Comparison of ENCODE assay signal across 8 mouse cellular contexts in genomic region chr5:118294086-118294864, GRCm38 (mm10). TPM values are rescaled to one million over a fixed set of nuclear protein-coding genes. Genes with fewer than 3 reads are reported as not detected.
DNase-seq lines count a peak whose midpoint lies in the region; ATAC-seq lines count a peak whose summit lies in the region.

No protein-coding gene starts in this region.

- H3K4me3 ChIP-seq in midbrain, embryonic 10.5 days, result no peak overlapping the region
- H3K4me3 ChIP-seq in midbrain, embryonic 11.5 days (ENCODE audit: low read depth, low read length), result no peak overlapping the region
- H3K4me3 ChIP-seq in embryonic facial prominence, embryonic 14.5 days (ENCODE audit: low read depth, low read length), result peak overlapping the region; percentile 18
- no peak overlapping the region for H3K4me3 ChIP-seq in midbrain, embryonic 14.5 days (replicated peaks; ENCODE audit: low read depth, low read length)

- H3K4me2 ChIP-seq in midbrain, embryonic 11.5 days, result no peak overlapping the region
- H3K4me2 ChIP-seq in embryonic facial prominence, embryonic 14.5 days (ENCODE audit: low read depth, low read length), result peak overlapping the region; percentile 39
- H3K4me2 ChIP-seq in midbrain, embryonic 14.5 days (ENCODE audit: low read length), result peak overlapping the region; percentile 19; the same call in 1 of the 2 replicates

- WGBS in midbrain, embryonic 10.5 days, result 52% methylated on average over 23 of the region's 23 CpGs
- WGBS in midbrain, embryonic 11.5 days, result 55% methylated on average over 23 of the region's 23 CpGs
- WGBS in embryonic facial prominence, embryonic 14.5 days, result 15% methylated on average over 22 of the region's 23 CpGs
- 33% methylated on average over 23 of the region's 23 CpGs for WGBS in midbrain, embryonic 14.5 days

- DNase-seq in midbrain, embryonic 10.5 days (ENCODE audit: low spot score), result no peak
- no peak for DNase-seq in midbrain, embryonic 11.5 days (ENCODE audit: low spot score, missing footprints)
- peak; percentile 98 for DNase-seq in embryonic facial prominence, embryonic 14.5 days (ENCODE audit: low spot score)
- DNase-seq in heart, adult 8-10 months (ENCODE audit: low spot score), result peak; percentile 96
- DNase-seq in kidney, adult 8-10 months, result peak; percentile 83 to 89
- DNase-seq in left cerebral cortex, postnatal 4 days, result peak; percentile 95
- DNase-seq in midbrain, embryonic 14.5 days, result peak; percentile 90
- DNase-seq in urinary bladder, adult 2 months (ENCODE audit: low spot score), result peak; percentile 73

- no peak for ATAC-seq in midbrain, embryonic 11.5 days (ENCODE audit: low FRiP score)
- peak; percentile 95 for ATAC-seq in embryonic facial prominence, embryonic 14.5 days (ENCODE audit: low read depth)
- ATAC-seq in midbrain, embryonic 14.5 days (ENCODE audit: low FRiP score, low TSS enrichment), result peak; percentile 86

- peaks cover 29% of the 10 kb centered on the region for H3K4me1 ChIP-seq in midbrain, embryonic 10.5 days
- no peaks in the 10 kb centered on the region; the same call in 1 of the 2 replicates for H3K4me1 ChIP-seq in midbrain, embryonic 11.5 days (ENCODE audit: control insufficient read depth, insufficient read depth, low read length)
- peaks cover 37% of the 10 kb centered on the region for H3K4me1 ChIP-seq in embryonic facial prominence, embryonic 14.5 days (ENCODE audit: control insufficient read depth, insufficient read depth, low read length)
- peaks cover 11% of the 10 kb centered on the region; the same call in 1 of the 2 replicates for H3K4me1 ChIP-seq in midbrain, embryonic 14.5 days (ENCODE audit: control insufficient read depth, insufficient read depth, low read length)

- peaks cover 10% of the 10 kb centered on the region for H3K27me3 ChIP-seq in midbrain, embryonic 10.5 days (ENCODE audit: low read depth, poor library complexity, severe bottlenecking)
- H3K27me3 ChIP-seq in midbrain, embryonic 11.5 days (ENCODE audit: control insufficient read depth, insufficient read depth, low read length), result no peaks in the 10 kb centered on the region
- H3K27me3 ChIP-seq in embryonic facial prominence, embryonic 14.5 days (replicated peaks; ENCODE audit: control insufficient read depth, insufficient read depth, low read length), result no peaks in the 10 kb centered on the region
- no peaks in the 10 kb centered on the region for H3K27me3 ChIP-seq in midbrain, embryonic 14.5 days (ENCODE audit: control insufficient read depth, insufficient read depth, low read length)

- no peaks in the 10 kb centered on the region for H3K9me3 ChIP-seq in midbrain, embryonic 10.5 days (replicated peaks)
- H3K9me3 ChIP-seq in midbrain, embryonic 11.5 days (ENCODE audit: control insufficient read depth, low read length), result no peaks in the 10 kb centered on the region
- no peaks in the 10 kb centered on the region for H3K9me3 ChIP-seq in embryonic facial prominence, embryonic 14.5 days (ENCODE audit: control insufficient read depth, low read length)
- H3K9me3 ChIP-seq in midbrain, embryonic 14.5 days (ENCODE audit: control insufficient read depth, low read length), result no peaks in the 10 kb centered on the region

- 0 out of 2 replicates have a peak overlapping the region, but pooled peaks have one; percentile 33 for H3K27ac ChIP-seq in midbrain, embryonic 10.5 days (replicated peaks)
- no peak overlapping the region for H3K27ac ChIP-seq in midbrain, embryonic 11.5 days (ENCODE audit: low read depth, low read length)
- H3K27ac ChIP-seq in embryonic facial prominence, embryonic 14.5 days (replicated peaks; ENCODE audit: low read depth, low read length), result peak overlapping the region; percentile 93
- peak overlapping the region; percentile 53 for H3K27ac ChIP-seq in midbrain, embryonic 14.5 days (replicated peaks; ENCODE audit: low read depth, low read length)

- H3K9ac ChIP-seq in midbrain, embryonic 11.5 days (ENCODE audit: low read length), result no peak overlapping the region
- peak overlapping the region; percentile 31; the same call in 1 of the 2 replicates for H3K9ac ChIP-seq in embryonic facial prominence, embryonic 14.5 days (ENCODE audit: low read depth, low read length)
- no peak overlapping the region for H3K9ac ChIP-seq in midbrain, embryonic 14.5 days (replicated peaks; ENCODE audit: low read length)

- intact Hi-C loops in left cerebral cortex, postnatal 4 days (cut with DNase I), result no loop called here

- no peaks in the 10 kb centered on the region for H3K36me3 ChIP-seq in midbrain, embryonic 10.5 days
- no peaks in the 10 kb centered on the region for H3K36me3 ChIP-seq in midbrain, embryonic 11.5 days (ENCODE audit: control insufficient read depth, insufficient read depth, low read length)
- H3K36me3 ChIP-seq in embryonic facial prominence, embryonic 14.5 days (ENCODE audit: control insufficient read depth, insufficient read depth, low read length), result no peaks in the 10 kb centered on the region
- no peaks in the 10 kb centered on the region for H3K36me3 ChIP-seq in midbrain, embryonic 14.5 days (ENCODE audit: control insufficient read depth, insufficient read depth, low read length)

RNA-seq across cellular contexts. Expression of gene 2410131K14Rik, which starts 49.2 kb away (rescaled TPM):
- polyA plus RNA-seq in midbrain, embryonic 10.5 days (2016; fragmentation: Nextera tagmentation; extraction: Ambion mirVana), result 11.3 and 11.7 TPM in 2 replicates
- polyA plus RNA-seq in midbrain, embryonic 11.5 days (2014; fragmentation: Nextera tagmentation; extraction: Ambion mirVana), result 10.3 and 11.1 TPM in 2 replicates
- 10.1 and 10.7 TPM in 2 replicates for polyA plus RNA-seq in embryonic facial prominence, embryonic 14.5 days (2014; fragmentation: Nextera tagmentation; extraction: Ambion mirVana)
- 10 to 100 TPM in 1 of 4 experiments, 1 to 10 TPM in 3; 9.2 to 11.5 (median 9.7) TPM for total RNA-seq in heart, adult 8-10 months (2022)
- 10 to 100 TPM; 22.8 to 23.8 TPM for total RNA-seq in left cerebral cortex, postnatal 4 days (2021)
- 17.2 and 17.6 TPM in 2 replicates for polyA plus RNA-seq in midbrain, embryonic 14.5 days (2014; fragmentation: Nextera tagmentation; extraction: Ambion mirVana)
- 9.9 and 10.3 TPM in 2 replicates for polyA plus RNA-seq in urinary bladder, adult 2 months (2012; rRNA removed)

RNA-seq across cellular contexts. Expression of gene Rnft2, which starts 49.4 kb away (rescaled TPM):
- polyA plus RNA-seq in midbrain, embryonic 10.5 days (2016; fragmentation: Nextera tagmentation; extraction: Ambion mirVana), result 5.0 and 7.2 TPM in 2 replicates
- 4.3 and 5.8 TPM in 2 replicates for polyA plus RNA-seq in midbrain, embryonic 11.5 days (2014; fragmentation: Nextera tagmentation; extraction: Ambion mirVana)
- polyA plus RNA-seq in embryonic facial prominence, embryonic 14.5 days (2014; fragmentation: Nextera tagmentation; extraction: Ambion mirVana), result 2.8 and 3.6 TPM in 2 replicates
- total RNA-seq in heart, adult 8-10 months (2022), result 1 to 10 TPM; 1.8 to 2.3 (median 2.0) TPM
- 10 to 100 TPM; 77.0 to 91.2 TPM for total RNA-seq in left cerebral cortex, postnatal 4 days (2021)
- 14.8 and 16.4 TPM in 2 replicates for polyA plus RNA-seq in midbrain, embryonic 14.5 days (2014; fragmentation: Nextera tagmentation; extraction: Ambion mirVana)
- polyA plus RNA-seq in urinary bladder, adult 2 months (2012; rRNA removed), result 3.7 and 4.3 TPM in 2 replicates

Comparison
In these comparisons a context has a peak if more than half of its experiments do, and no peak if none do; other contexts are left out.
1. DNase-seq: peak in embryonic facial prominence, embryonic 14.5 days (single experiment), heart, adult 8-10 months (single experiment), kidney, adult 8-10 months (2 of 2), left cerebral cortex, postnatal 4 days (single experiment), midbrain, embryonic 14.5 days (single experiment) and urinary bladder, adult 2 months (single experiment); none in midbrain, embryonic 10.5 days (single experiment) and midbrain, embryonic 11.5 days (single experiment).